Mouse (Mus musculus): Measurements from ENCODE around the gene Ddx10. TPM values are rescaled to one million over a fixed set of nuclear protein-coding genes. Genes with fewer than 3 reads are reported as not detected.

Gene Ddx10
- polyA plus RNA-seq, 1 experiment from 2014 or later = 29.4 TPM

DNA sequence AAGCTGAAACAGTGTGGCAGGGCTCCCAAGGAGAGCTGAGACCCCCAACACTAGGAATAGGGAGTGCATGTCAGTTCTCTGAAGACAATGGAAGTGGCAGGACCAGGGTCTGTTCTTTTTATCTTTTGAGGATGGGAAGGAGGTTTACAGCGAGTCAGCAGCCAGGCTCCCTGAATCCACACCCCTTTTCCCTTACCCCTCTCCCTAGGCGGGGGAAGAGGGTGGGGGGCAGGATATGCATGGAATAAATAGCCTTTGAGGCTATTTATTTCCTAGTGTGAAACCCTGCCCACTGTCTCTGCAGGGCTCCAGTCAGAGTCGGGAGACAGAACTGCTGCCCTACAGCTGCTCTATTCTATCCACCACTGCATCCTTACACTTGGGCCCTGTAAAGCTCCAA lies 9.9 kb upstream of the Ddx10 start:
- H3K4me2 ChIP-seq = no peak overlapping the region
- peak; percentile 55; the same call in 1 of the 2 replicates for ATAC-seq (ENCODE audit: insufficient read depth)
- no peak for TF ChIP-seq CTCF (IDR thresholded peaks at IDR 0.05; ENCODE audit: low read depth)
- WGBS = 10% methylated on average over 3 of the region's 3 CpGs
- H3K27me3 ChIP-seq (ENCODE audit: insufficient read depth, low read length) = no peaks in the 10 kb centered on the region
- H3K9me3 ChIP-seq (ENCODE audit: low read depth, low read length) = no peaks in the 10 kb centered on the region
- H3K27ac ChIP-seq (ENCODE audit: low read depth) = no peak overlapping the region
- H3K36me3 ChIP-seq (ENCODE audit: insufficient read depth) = no peaks in the 10 kb centered on the region
- no peak overlapping the region for H3K4me3 ChIP-seq (ENCODE audit: low read depth, low read length)
- peak; percentile 13 for DNase-seq
- no peaks in the 10 kb centered on the region for H3K4me1 ChIP-seq (ENCODE audit: insufficient read depth)
- no peak overlapping the region for H3K9ac ChIP-seq

GRCm38 (mm10) chr9:53256690-53257305 lies 8.9 kb upstream of the Ddx10 start:
- no peaks in the 10 kb centered on the region for H3K9me3 ChIP-seq (ENCODE audit: low read depth, low read length)
- no peak for ATAC-seq (ENCODE audit: insufficient read depth)
- no peak for DNase-seq

DNA sequence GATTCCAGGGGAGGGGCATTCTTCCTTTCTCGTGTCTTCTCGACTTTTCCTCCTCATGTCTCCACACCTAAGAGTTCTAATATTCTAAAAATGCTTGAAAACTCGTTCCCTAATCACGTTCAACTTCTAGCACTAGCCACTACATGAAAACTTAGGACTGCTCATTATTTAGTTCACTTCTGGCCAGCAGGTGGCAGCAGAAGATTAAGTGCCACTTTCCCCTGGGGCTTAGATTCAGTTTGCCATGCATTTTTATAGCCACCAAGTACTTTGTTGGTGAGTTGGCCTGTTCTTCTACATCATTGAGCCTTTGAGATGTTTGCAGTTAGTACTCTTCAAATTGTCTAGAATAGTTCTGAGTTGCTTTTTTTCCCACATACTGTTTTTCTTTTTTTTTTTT lies 6.5 kb upstream of the Ddx10 start:
- 4% methylated on average over 4 of the region's 4 CpGs for WGBS
- no peaks in the 10 kb centered on the region for H3K27me3 ChIP-seq (ENCODE audit: insufficient read depth, low read length)
- H3K9ac ChIP-seq = no peak overlapping the region
- no peak overlapping the region for H3K4me3 ChIP-seq (ENCODE audit: low read depth, low read length)
- H3K4me1 ChIP-seq (ENCODE audit: insufficient read depth) = no peaks in the 10 kb centered on the region
- peak; percentile 67 for ATAC-seq (ENCODE audit: insufficient read depth)
- DNase-seq = peak; percentile 95
- no peaks in the 10 kb centered on the region for H3K9me3 ChIP-seq (ENCODE audit: low read depth, low read length)
- TF ChIP-seq CTCF (IDR thresholded peaks at IDR 0.05; ENCODE audit: low read depth) = peak; percentile 93
- no peak overlapping the region for H3K27ac ChIP-seq (ENCODE audit: low read depth)
- H3K4me2 ChIP-seq = no peak overlapping the region
- no peaks in the 10 kb centered on the region for H3K36me3 ChIP-seq (ENCODE audit: insufficient read depth)

More at GRCm38 (mm10) chr9:53256690-53257305, 8.9 kb upstream of the Ddx10 start:
- Histone ChIP-seq H3K27ac (ENCODE audit: low read depth) (no peak overlapping the region), H3K36me3 (ENCODE audit: insufficient read depth) (no peaks in the 10 kb centered on the region), H3K4me3 (ENCODE audit: low read depth, low read length) (no peak overlapping the region), H3K27me3 (ENCODE audit: insufficient read depth, low read length) (no peaks in the 10 kb centered on the region), H3K9ac (no peak overlapping the region), H3K4me1 (ENCODE audit: insufficient read depth) (no peaks in the 10 kb centered on the region), H3K4me2 (no peak overlapping the region)
- TF ChIP-seq CTCF (IDR thresholded peaks at IDR 0.05; ENCODE audit: low read depth) = no peak
- WGBS = 82% methylated on average over 4 of the region's 4 CpGs

GRCm38 (mm10) chr9:53247516-53247915 lies 337 bp downstream of the Ddx10 start:
- peaks cover 7% of the 10 kb centered on the region for H3K4me1 ChIP-seq (ENCODE audit: insufficient read depth)
- no peak for TF ChIP-seq CTCF (IDR thresholded peaks at IDR 0.05; ENCODE audit: low read depth)
- H3K36me3 ChIP-seq (ENCODE audit: insufficient read depth) = no peaks in the 10 kb centered on the region
- peak overlapping the region; percentile 74 for H3K9ac ChIP-seq
- no peak overlapping the region for H3K27ac ChIP-seq (ENCODE audit: low read depth)
- ATAC-seq (ENCODE audit: insufficient read depth) = peak; percentile 59; the same call in 1 of the 2 replicates
- no peaks in the 10 kb centered on the region for H3K27me3 ChIP-seq (ENCODE audit: insufficient read depth, low read length)
- no peak for DNase-seq
- 1% methylated on average over 23 of the region's 23 CpGs for WGBS
- H3K9me3 ChIP-seq (ENCODE audit: low read depth, low read length) = no peaks in the 10 kb centered on the region
- peak overlapping the region; percentile 69 for H3K4me3 ChIP-seq (ENCODE audit: low read depth, low read length)
- peak overlapping the region; percentile 86 for H3K4me2 ChIP-seq

DNA sequence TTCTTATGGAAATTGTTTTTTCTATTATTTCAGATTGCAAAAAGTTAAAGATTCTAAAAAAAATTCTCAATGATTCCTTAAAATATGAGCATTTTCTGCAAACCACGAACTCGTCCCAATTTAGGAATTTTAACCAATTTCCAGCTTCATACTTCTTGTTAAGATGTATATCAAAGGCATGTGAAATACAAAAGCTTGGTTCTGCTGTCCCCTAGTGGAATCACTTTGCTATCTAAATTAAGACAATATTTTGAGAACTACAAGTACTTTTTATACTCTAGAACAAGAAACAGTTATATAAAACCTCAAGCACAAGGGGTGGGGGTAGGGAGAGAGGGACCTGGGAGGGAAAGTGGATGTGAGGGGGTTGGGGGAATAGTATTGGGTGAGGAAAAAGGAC lies 29.7 kb downstream of the Ddx10 start:
- H3K27me3 ChIP-seq (ENCODE audit: insufficient read depth, low read length) = no peaks in the 10 kb centered on the region
- no peaks in the 10 kb centered on the region for H3K9me3 ChIP-seq (ENCODE audit: low read depth, low read length)
- peaks cover 2% of the 10 kb centered on the region; the same call in 1 of the 2 replicates for H3K36me3 ChIP-seq (ENCODE audit: insufficient read depth)
- H3K4me1 ChIP-seq (ENCODE audit: insufficient read depth) = no peaks in the 10 kb centered on the region
- no peak overlapping the region for H3K4me3 ChIP-seq (ENCODE audit: low read depth, low read length)
- no peak overlapping the region for H3K9ac ChIP-seq
- TF ChIP-seq CTCF (IDR thresholded peaks at IDR 0.05; ENCODE audit: low read depth) = peak; percentile 47
- ATAC-seq (ENCODE audit: insufficient read depth) (no peak), DNase-seq (peak; percentile 69)
- no peak overlapping the region for H3K27ac ChIP-seq (ENCODE audit: low read depth)
- H3K4me2 ChIP-seq = no peak overlapping the region
- 77% methylated on average over 2 of the region's 2 CpGs for WGBS

GRCm38 (mm10) chr9:53208283-53208682 lies 39.6 kb downstream of the Ddx10 start:
- Histone ChIP-seq H3K9ac (no peak overlapping the region), H3K4me1 (ENCODE audit: insufficient read depth) (no peaks in the 10 kb centered on the region), H3K27me3 (ENCODE audit: insufficient read depth, low read length) (no peaks in the 10 kb centered on the region), H3K4me2 (no peak overlapping the region), H3K27ac (ENCODE audit: low read depth) (no peak overlapping the region), H3K36me3 (ENCODE audit: insufficient read depth) (peaks cover 15% of the 10 kb centered on the region; the same call in 1 of the 2 replicates), H3K9me3 (ENCODE audit: low read depth, low read length) (no peaks in the 10 kb centered on the region), H3K4me3 (ENCODE audit: low read depth, low read length) (no peak overlapping the region)
- TF ChIP-seq CTCF (IDR thresholded peaks at IDR 0.05; ENCODE audit: low read depth) = no peak
- WGBS = 68% methylated on average over 4 of the region's 4 CpGs
- DNase-seq (no peak), ATAC-seq (ENCODE audit: insufficient read depth) (no peak)

- WGBS = 61% methylated on average over 2 of the region's 2 CpGs
- no peak for DNase-seq
- no peak for ATAC-seq (ENCODE audit: insufficient read depth)
- Histone ChIP-seq H3K36me3 (ENCODE audit: insufficient read depth) (no peaks in the 10 kb centered on the region), H3K9me3 (ENCODE audit: low read depth, low read length) (no peaks in the 10 kb centered on the region), H3K27me3 (ENCODE audit: insufficient read depth, low read length) (no peaks in the 10 kb centered on the region), H3K4me2 (no peak overlapping the region), H3K4me1 (ENCODE audit: insufficient read depth) (no peaks in the 10 kb centered on the region), H3K9ac (no peak overlapping the region), H3K4me3 (ENCODE audit: low read depth, low read length) (no peak overlapping the region), H3K27ac (ENCODE audit: low read depth) (no peak overlapping the region)
- TF ChIP-seq CTCF (IDR thresholded peaks at IDR 0.05; ENCODE audit: low read depth) = no peak
Measured at GRCm38 (mm10) chr9:53174590-53174989, 73.3 kb downstream of the Ddx10 start.
